Mouse (Mus musculus) limb, embryonic 14.5 days (tissue): ENCODE results near the gene Acot11. TPM values are rescaled to one million over a fixed set of nuclear protein-coding genes. Genes with fewer than 3 reads are reported as not detected.
"Not testable (repeated sequence)": the region's sequence is repeated elsewhere in the genome, so short reads cannot be mapped to it uniquely, and the experiment has no call there.

Experiments used
- ATAC-seq: fragments of 200-750 bp; cut with Nextera tagmentation; 2 replicates; pipeline ENCODE4 v1.8.0; 2017; ENCODE audit warnings: low read depth, moderate number of reproducible peaks, moderate TSS enrichment; ENCODE audit not compliant: low FRiP score
- DNase-seq: peaks from one replicate; pipeline ENCODE4 v3.0.0-alpha.2; 2015; ENCODE audit warnings: low spot score
- H3K27ac ChIP-seq: fragments of 300-500 bp; sonication (generic); replicated peaks from 2 replicates; pipeline ENCODE4 v1.5.1; 2014; ENCODE audit warnings: low read depth, mild to moderate bottlenecking, low read length, moderate library complexity, mixed read lengths
- H3K27me3 ChIP-seq: fragments of 300-500 bp; sonication (generic); 2 replicates; pipeline ENCODE4 v1.6.1; 2014; ENCODE audit warnings: low read length, mixed read lengths; ENCODE audit not compliant: control insufficient read depth, insufficient read depth
- H3K36me3 ChIP-seq: fragments of 300-500 bp; sonication (generic); 2 replicates; pipeline ENCODE4 v1.6.1; 2014; ENCODE audit warnings: mild to moderate bottlenecking, low read length, moderate library complexity, mixed read lengths; ENCODE audit not compliant: control insufficient read depth, insufficient read depth
- H3K4me1 ChIP-seq: fragments of 300-500 bp; sonication (generic); 2 replicates; pipeline ENCODE4 v1.6.1; 2014; ENCODE audit warnings: antibody characterized with exemption, low read length, mixed read lengths; ENCODE audit not compliant: control insufficient read depth, insufficient read depth
- H3K4me2 ChIP-seq: fragments of 300-500 bp; sonication (generic); replicated peaks from 2 replicates; pipeline ENCODE4 v1.6.1; 2014; ENCODE audit warnings: low read depth, mild to moderate bottlenecking, low read length, moderate library complexity; ENCODE audit not compliant: severe bottlenecking
- H3K4me3 ChIP-seq: fragments of 300-500 bp; sonication (generic); replicated peaks from 2 replicates; pipeline ENCODE4 v1.5.1; 2014; ENCODE audit warnings: low read length
- H3K9ac ChIP-seq: fragments of 300-500 bp; sonication (generic); 2 replicates; pipeline ENCODE4 v1.6.1; 2014; ENCODE audit warnings: mild to moderate bottlenecking, low read depth, low read length, moderate library complexity; ENCODE audit not compliant: severe bottlenecking
- H3K9me3 ChIP-seq: fragments of 300-500 bp; sonication (generic); 2 replicates; pipeline ENCODE4 v1.6.1; 2016; ENCODE audit warnings: low read length; ENCODE audit not compliant: control insufficient read depth
- POLR2A ChIP-seq: fragments of 200-500 bp; IDR thresholded peaks from 2 replicates; pipeline ENCODE4 v1.8.0; 2012; ENCODE audit warnings: inconsistent platforms, mild to moderate bottlenecking, moderate library complexity, borderline replicate concordance; ENCODE audit not compliant: insufficient read depth, insufficient read length; ENCODE audit errors: extremely low read depth
- WGBS: fragments of 180-500 bp; shearing (Covaris S2); extraction: QIAGEN DNeasy Blood & Tissue Kit; methylation state at CpG from one replicate; pipeline ENCODE4 v1.1.7; 2014; 5-methylcytosine and 5-hydroxymethylcytosine counted together
- polyA plus RNA-seq, 2 experiments: library from polyadenylated mRNA; depleted of rRNA in 1 of 2; stranded (reverse) in 1 of 2; unstranded in 1 of 2; fragments of >200 nt; fragmentation: Nextera tagmentation in 1 of 2; extraction: Ambion mirVana in 1 of 2; gene quantifications; 2 replicates each; pipeline versions ENCODE4 v1.2.1 to v1.2.3; 2012 to 2014

Gene Acot11
- polyA plus RNA-seq, 2 experiments, result 4.3 to 6.1 TPM

DNA sequence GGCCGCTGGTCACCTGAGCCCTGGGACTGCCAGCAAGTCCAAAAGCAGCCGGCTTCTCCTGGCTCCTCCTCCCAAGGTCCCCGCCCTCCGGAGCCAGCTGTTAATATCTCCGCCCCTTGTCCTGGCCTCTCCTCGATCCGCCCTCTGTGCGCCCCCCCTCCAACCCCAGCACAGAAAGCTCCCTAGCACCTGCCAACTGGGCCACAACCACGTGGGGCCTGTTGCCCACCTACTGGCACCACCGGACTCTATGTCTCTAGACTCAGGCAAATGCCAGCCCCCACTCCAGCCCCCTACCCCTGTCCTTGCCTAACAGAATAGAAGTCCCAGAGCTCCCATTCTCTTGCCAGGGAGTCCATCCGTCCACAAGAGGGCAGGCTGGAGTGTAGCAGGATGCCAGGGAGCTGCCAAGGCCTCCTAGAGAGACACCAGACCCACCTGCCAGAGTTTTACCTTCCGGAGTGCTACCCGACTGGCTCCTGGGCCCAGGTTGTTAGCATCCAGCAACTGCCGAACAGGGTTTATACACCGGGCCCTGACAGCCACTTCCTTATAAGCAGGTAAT lies 4.9 kb downstream of the Acot11 start:
- H3K27me3 ChIP-seq, result no peaks in the 10 kb centered on the region
- H3K27ac ChIP-seq, result no peak overlapping the region
- WGBS, result 10% methylated on average over 14 of the region's 15 CpGs
- DNase-seq, result peak; percentile 85
- peak overlapping the region; percentile 39 for H3K9ac ChIP-seq
- no peak for TF ChIP-seq POLR2A
- H3K36me3 ChIP-seq, result no peaks in the 10 kb centered on the region
- peaks cover 24% of the 10 kb centered on the region for H3K4me1 ChIP-seq
- peak overlapping the region; percentile 50 for H3K4me2 ChIP-seq
- no peaks in the 10 kb centered on the region for H3K9me3 ChIP-seq
- peak; percentile 88 for ATAC-seq
- H3K4me3 ChIP-seq, result peak overlapping the region; percentile 27

DNA sequence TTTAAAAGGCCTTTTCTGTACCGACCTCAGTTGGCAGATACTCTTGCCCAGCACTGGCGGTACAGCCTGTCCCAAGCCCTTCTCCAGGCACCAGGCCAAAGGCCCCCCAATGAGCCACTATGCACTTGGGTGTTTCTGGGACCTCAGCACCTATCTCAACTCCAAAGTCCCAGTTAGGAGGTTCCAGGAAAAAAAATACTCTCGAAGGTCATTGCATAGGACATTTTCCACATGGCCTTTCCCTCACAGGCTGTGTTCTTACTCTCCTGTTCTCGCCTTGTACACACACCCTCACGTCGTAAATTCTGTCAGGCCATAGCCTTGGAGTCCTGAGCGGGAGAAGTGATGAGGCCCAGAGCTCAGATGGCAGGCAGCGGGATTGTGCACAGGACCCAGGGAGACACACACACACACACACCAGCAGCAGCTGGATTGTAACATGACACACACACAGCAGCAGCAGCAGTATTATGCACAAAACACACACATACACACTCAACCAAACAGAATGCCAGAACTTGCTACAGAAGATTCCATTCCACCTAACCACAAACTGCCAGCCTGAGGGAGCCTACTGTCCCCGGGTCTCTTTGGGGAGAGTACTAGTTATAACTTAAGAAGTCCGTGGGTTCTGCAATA lies 5.8 kb downstream of the Acot11 start:
- 26% methylated on average over 10 of the region's 10 CpGs for WGBS
- Histone ChIP-seq H3K4me3 (peak overlapping the region; percentile 27), H3K9me3 (no peaks in the 10 kb centered on the region), H3K4me2 (peak overlapping the region; percentile 50), H3K27ac (peak overlapping the region; percentile 63; the same call in 1 of the 2 replicates), H3K36me3 (no peaks in the 10 kb centered on the region), H3K9ac (peak overlapping the region; percentile 39), H3K27me3 (no peaks in the 10 kb centered on the region), H3K4me1 (peaks cover 20% of the 10 kb centered on the region)
- ATAC-seq (no peak; the same call in 1 of the 2 replicates), DNase-seq (no peak)
- TF ChIP-seq POLR2A, result no peak

DNA sequence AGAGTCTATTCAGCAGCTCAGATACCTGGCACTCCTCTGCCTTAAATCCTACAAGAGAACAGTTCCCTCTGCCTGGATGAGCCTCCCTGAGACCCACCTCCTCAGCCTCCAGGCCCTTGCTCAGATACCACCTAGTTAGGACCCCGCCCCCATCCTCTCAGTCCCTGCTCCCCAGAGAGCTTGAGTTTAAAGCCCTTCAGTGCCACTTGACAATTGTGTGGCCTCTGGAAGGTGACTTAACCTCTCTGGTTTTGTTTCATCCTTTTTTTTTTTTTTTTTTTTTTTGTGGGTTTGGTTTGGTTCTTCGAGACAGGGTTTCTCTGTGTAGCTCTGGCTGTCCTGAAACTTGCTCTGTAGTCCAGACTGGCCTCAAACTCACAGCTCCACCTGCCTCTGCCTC lies 9.5 kb downstream of the Acot11 start:
- ATAC-seq (no peak), DNase-seq (no peak)
- H3K9me3 ChIP-seq, result no peaks in the 10 kb centered on the region
- 80% methylated on average over 2 of the region's 2 CpGs for WGBS
- H3K4me3 ChIP-seq, result no peak overlapping the region
- no peak overlapping the region for H3K4me2 ChIP-seq
- TF ChIP-seq POLR2A, result no peak
- H3K27me3 ChIP-seq, result no peaks in the 10 kb centered on the region
- no peaks in the 10 kb centered on the region for H3K36me3 ChIP-seq
- no peak overlapping the region for H3K9ac ChIP-seq
- H3K27ac ChIP-seq, result no peak overlapping the region
- H3K4me1 ChIP-seq, result peaks cover 20% of the 10 kb centered on the region

DNA sequence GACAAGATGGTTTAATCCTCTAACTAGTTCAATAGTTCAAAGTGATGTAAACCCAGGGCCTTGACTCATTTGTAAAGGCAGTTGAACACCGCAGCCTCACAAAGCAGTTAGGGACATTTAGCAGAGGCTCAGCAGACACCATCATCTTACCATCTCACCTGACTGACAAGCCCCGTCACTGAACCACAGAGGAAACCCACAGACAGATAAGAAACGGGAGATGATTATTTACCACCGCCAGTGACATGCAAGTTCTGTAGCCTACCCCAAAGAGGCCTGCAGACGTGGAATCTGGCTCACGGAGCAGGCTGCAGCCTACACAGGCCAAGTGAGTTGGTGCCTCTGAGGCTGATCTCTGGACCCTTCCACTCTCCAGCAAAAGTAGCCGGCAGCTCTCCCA lies 10.6 kb downstream of the Acot11 start:
- Histone ChIP-seq H3K4me3 (no peak overlapping the region), H3K27ac (no peak overlapping the region), H3K9me3 (no peaks in the 10 kb centered on the region), H3K36me3 (no peaks in the 10 kb centered on the region), H3K9ac (no peak overlapping the region), H3K4me1 (peaks cover 15% of the 10 kb centered on the region), H3K4me2 (no peak overlapping the region), H3K27me3 (no peaks in the 10 kb centered on the region)
- no peak for TF ChIP-seq POLR2A
- ATAC-seq, result no peak
- 94% methylated on average over 7 of the region's 7 CpGs for WGBS
- no peak for DNase-seq

GRCm38 (mm10) chr4:106793826-106794225 lies 11.0 kb downstream of the Acot11 start:
- H3K27ac ChIP-seq, H3K4me3 ChIP-seq, ATAC-seq, H3K36me3 ChIP-seq, H3K9me3 ChIP-seq, H3K27me3 ChIP-seq, DNase-seq, H3K4me2 ChIP-seq, H3K9ac ChIP-seq: not testable (repeated sequence)
- H3K4me1 ChIP-seq, result peaks cover 13% of the 10 kb centered on the region
- 95% methylated on average over 9 of the region's 9 CpGs for WGBS
